Mouse (Mus musculus): Measurements from ENCODE around the gene Emc10.

Emc10 gene

GRCm38 (mm10) chr7:44462218-44463055 lies 33.9 kb downstream of the Emc10 start:
- no peak for DNase-seq

- no peak for DNase-seq
These were observed 34.7 kb downstream of the Emc10 start for GRCm38 (mm10) chr7:44461503-44462217.

GRCm38 (mm10) chr7:44460767-44461502 lies 35.4 kb downstream of the Emc10 start:
- DNase-seq: no peak

DNA sequence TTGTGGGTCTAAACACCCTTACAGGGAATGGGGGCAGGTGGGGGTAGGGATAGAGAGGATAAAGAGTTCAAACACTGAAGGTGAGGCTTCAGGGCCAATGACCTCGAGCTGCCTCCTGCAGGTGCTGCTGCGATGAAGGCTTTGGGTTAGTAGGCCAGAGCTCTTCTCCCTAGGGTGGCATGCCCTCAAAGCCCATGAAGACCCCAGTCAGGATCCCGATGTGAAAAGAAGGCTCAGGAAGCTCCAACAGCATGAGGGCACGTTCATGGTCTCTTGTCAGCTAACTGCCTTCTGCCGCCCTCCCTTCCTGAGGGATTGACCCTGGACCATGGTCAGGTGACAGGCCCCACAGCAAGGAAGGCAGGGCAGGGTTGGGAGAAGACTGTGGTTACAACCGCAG lies 36.3 kb downstream of the Emc10 start:
- no peak for DNase-seq

DNA sequence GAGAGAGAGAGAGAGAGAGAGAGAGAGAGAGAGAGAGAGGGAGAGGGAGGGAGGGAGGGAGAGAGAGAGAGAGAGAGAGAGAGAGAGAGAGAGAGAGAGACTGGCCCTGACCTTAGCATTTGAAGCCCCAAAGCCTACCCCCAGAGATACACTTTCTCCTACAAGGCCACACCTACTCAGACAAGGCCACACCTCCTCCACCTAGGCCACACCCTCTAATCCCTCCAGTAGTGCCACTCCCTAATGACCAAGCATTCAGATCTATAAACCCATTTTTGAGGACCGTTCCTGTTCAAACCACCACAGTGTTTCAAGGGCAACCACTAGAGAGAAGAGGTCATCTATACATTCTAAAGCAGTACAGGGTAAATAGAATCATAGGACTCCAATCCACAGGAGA lies 40.0 kb downstream of the Emc10 start:
- DNase-seq: no peak

DNA sequence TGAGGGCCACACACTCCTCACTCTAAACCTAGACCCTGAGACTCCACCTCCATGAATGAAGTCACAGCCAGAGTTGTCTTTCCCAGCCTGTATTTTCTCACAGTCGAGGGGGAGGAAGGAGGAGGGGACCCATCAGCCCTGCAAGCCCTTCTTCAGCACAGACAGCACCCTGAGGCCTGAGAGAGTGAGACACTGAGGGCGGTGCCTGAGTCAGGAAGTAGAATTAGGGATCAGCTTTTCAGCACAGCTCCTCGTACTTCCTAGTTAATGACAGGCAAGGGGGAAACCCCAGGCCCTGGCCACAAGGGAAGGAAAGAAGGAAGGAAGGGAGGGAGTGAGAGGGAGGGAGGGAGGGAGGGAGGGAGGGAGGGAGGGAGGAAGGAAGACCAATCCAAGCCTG lies 43.1 kb downstream of the Emc10 start:
- no peak for DNase-seq

DNA sequence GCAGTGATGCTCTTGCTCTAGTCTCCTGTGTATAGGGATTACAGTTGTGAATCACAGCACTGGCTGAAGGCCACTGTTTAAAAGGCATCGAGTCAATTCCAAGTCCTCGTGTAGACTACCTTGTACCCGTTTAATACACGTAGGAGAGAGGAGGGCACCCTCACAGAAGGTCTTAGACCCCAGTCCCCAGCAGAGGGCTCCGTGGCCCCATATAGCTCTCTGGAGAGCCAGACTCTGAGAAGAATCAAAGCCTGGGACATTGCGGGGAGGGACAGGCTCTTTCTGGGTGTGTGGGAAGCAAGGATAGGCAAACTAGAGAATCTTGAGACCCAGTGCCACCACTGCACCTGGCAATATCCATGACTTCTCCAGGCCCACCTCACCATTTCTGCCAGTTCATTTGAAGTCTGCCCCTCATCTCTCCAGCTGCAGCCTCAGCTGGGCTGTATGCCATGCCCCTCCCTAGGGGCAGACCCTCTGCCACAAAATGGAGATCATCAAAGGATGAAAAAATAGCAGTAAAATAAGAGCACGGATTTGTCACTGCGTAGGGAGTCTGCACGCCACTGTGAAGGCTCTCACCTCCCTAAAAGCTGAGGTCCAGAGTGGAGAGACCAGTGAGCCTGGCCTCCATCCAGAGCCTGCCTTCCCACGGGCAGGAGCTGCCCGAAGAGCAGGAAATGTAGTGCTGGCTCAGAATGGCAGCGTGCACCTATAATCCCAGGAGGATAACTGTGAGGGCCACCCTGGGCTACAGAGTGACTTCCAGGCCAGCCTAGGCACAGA lies 50.1 kb downstream of the Emc10 start:
- no peak for DNase-seq

DNA sequence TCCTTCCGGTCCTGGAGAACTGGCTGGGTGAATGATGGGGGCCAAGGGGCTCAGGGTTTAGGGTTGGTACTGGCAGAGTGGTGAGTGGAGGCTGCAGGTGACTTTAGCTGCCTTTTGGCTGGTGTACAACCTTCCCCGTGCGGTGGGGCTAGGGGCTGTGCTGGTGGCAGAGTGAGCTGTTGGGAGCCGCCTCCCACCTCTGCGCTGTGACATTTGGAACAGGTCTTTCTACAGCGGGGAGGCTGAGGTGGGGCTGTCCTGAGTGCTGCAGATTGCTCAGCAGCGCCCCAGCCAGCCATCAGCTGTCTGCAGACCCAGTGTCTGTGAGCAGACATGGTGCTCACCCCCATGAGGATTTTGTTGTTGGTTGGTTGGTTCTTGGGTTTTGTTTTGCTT lies 50.8 kb downstream of the Emc10 start:
- no peak for DNase-seq

DNA sequence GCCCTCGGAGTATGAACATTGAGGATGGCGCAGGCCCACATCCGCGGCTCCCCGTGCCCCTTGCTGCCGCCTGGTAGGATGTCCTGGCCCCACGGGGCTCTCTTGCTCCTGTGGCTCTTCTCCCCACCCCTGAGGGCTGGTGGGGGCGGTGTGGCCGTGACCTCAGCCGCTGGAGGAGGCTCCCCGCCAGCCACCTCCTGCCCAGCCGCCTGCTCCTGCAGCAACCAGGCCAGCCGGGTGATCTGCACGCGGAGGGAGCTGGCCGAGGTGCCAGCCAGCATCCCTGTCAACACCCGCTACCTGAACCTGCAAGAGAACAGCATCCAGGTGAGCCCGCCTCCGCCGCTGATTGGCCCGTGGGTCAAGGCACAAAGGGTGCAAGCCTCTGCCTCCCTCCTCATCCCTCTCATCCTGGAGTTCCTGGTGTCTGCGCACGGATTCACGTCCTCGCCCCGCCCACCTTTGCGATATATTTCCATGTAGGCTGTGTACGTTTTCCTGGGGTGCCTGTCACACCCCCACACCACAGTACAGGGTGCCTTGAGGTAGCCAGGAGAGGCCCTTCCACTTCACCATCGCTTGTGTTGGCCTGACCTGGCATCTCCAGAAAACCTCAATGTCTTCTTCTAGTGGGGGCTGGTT lies 51.3 kb downstream of the Emc10 start:
- DNase-seq: no peak

GRCm38 (mm10) chr7:44443268-44444173 lies 52.8 kb downstream of the Emc10 start:
- DNase-seq: no peak

DNA sequence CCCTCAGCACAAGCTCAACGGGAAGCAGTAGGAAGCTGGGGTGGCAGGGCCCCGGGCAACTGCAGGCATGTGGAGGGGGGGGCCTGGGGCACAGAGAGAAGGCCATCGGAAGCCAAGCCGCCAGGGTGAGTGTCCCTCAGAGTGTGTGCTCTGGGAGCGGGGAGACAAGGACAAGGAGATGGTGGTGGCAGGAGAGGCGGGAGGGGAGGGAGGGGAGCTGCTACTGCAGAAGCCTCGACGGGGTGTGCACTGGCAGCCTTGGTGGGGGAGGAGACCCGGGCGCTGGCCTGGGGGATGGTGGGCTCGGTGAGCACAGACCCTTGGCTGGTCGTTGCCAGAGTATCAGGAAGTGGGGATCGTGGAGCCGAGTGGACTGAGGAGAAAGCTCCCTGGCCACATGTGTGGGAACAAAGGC lies 53.9 kb downstream of the Emc10 start:
- DNase-seq: no peak

DNA sequence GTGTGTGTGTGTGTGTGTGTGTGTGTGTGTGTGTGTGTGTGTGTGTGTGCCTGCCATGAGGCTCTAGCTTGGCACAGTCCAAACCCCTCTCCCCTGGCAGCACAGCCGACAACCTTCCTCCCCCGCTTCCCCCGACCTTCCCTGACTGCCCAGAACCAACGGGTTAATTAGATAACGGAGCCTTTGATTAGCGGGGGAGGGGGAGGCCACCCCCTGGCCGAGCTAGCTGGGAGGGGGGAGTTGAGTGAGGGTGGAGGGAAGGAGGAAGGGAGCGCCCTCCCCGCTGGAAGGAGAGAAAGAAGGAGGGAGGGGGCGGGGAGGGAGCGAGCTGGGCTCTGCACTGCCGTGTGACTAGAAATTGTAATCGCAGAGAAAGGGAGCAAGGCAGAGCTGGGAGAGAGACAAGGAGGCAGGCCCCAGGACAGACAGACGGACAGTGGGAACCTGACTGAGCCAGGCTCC lies 54.6 kb downstream of the Emc10 start:
- no peak for DNase-seq

GRCm38 (mm10) chr7:44441180-44441579 lies 55.1 kb downstream of the Emc10 start:
- no peak for DNase-seq

DNA sequence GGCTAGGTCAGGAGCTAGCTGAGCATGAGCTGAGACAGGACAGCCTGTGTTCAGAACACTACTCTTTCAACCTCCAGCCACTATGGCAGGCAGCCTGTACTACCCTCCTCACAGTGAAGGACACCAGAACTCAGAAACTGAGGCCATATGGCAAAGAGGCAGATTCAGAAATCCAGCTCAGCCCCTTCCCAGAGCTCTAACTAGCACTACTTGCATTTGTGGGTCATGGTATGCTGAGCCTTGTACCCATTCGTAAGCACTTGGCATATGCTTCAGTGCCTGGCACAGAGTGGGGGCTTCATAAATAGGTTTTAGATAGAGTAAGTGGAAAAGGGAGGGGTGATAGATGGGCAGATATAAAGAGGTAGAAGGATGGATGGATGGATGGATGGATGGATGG lies 55.9 kb downstream of the Emc10 start:
- DNase-seq: no peak

Data from kidney, adult 11 months (tissue).